Mouse (Mus musculus): ENCODE data around the gene Mfap5.
"Not testable (repeated sequence)": the region's sequence is repeated elsewhere in the genome, so short reads cannot be mapped to it uniquely, and the experiment has no call there.

GRCm38 (mm10) chr6:122471461-122471860 lies 34.2 kb upstream of the Mfap5 start:
- TF ChIP-seq EP300 (optimal IDR thresholded peaks at IDR 0.05); CTCF (IDR thresholded peaks at IDR 0.05; ENCODE audit: low read depth): not testable (repeated sequence)

Measured in stomach, postnatal 0 days (tissue).